Mouse (Mus musculus) monocyte, adult 5-6 weeks (primary cell): ENCODE data around the gene Nxt1. TPM values are rescaled to one million over a fixed set of nuclear protein-coding genes. Genes with fewer than 3 reads are reported as not detected.

Source experiments
- ATAC-seq: fragments of 153-309, 156-312 bp; replicated peaks from 2 replicates; pipeline ENCODE4 v1.8.0; 2017; ENCODE audit warnings: mild to moderate bottlenecking; ENCODE audit not compliant: low TSS enrichment, insufficient number of reproducible peaks, severe bottlenecking, poor library complexity, low FRiP score
- total RNA-seq: library from RNA; stranded (forward); fragments of 200-1000, 200-491, 200-594 nt; gene quantifications from 3 replicates; pipeline ENCODE4 v1.2.3, GENCODE M21; 2017

Nxt1 gene
- total RNA-seq, result 17.6 to 24.0 TPM (median 23.1 TPM) in 3 replicates

DNA sequence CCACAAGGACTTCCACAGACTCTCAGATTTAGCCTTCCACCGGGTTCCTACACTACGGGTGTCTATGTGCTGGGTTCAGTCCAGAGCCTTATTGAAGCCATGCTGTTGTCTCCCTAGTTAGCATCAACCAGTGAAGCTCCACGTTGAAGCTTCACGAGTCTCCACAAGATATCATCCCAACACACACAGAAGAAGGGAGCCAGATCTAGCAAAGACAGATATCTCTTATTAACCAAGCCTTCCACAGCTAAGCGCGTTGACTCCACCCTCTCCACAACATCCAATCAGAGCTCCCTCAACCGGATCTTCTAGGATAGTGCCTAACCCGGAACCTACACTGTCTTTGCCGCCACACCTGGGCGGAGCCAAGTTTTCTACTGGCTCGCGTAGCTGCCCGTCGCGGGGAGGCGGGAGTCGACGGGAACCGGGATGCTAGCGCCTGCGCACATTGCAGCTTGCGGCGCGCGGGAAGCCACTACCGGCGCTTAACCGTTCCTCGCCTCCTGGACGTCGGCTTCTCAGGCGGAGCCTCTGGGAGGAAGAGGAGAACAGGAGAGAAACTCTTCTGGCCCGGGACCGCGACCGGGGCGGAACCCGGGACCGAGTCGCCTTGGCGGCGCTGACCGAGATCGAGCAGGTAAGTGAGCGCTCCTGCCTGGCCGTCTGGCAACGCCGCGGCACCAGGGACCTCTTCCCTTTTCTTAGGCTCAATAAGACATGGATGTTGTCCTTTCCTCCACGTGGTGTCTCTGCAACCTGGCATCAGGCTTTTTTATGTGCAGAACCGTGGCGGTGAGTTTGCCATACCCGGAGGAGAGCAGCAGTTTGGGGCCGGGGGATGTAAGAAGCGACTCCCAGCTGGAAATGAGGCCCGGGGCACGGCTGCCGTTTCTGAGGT lies at the start of gene Nxt1:
TSS of gene Nxt1 (plus strand) at position 403 of the 898 bp plus-strand sequence.
- ATAC-seq, result peak; percentile 97

DNA sequence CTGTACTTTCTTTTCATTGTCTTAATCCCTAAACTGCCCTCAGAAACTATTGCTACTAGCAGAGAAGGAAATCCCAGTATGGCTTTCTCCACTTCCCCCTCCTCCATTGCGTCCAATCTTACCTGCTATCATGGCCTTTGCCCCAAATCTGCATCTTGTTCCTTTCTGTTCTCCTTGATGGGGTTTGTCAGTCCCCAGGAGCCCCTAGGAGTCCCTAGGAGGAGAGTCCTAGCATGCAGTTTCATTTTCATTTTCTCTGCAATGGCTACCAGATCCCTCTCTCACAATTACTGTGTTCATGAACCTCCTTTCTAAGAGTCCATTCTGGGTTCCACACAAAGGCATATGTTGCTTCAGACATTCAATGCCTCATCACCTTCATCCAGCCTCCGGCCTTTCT lies 49.3 kb upstream of the Nxt1 start:
- no peak for ATAC-seq

DNA sequence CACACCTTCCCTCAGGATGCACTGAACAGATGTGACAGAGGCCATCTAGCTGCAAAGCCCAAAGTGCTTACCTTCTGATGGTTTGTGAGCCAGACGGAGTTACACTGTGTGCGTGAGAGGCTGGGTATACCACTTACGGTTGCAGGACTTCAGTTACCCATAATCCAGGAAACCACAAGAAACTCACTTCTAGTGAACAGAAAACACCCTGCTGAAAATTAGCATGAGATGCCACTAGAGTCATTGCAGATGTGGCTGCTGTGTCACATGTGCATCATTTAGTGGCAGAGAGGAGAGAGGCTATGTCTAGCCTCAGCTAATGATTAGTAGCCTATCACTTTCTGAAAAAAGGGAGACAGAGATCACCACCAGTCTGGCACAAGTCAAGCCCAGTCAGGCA lies 47.9 kb upstream of the Nxt1 start:
- no peak for ATAC-seq

DNA sequence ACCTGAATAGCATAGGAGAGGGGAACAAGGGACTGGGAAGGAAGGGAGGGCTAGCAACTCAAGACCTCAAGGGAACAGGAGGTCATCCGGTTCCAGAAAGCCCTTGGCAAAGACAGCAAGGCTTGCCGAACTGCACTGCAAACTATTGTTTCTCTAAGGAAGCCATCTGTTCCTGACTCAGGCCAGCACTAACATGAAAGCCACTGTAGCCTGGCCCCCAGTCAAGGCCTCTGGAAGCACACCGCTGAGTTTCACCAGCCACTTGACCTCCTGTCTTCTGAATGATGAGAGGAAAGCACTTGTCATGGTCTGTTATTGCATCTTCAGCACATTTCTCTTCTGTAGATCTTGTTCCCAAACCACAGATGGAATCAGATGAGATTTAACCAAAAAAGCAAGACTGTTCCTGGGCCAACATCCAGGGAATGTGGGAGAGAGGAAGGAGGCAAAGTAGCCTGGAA lies 45.4 kb upstream of the Nxt1 start:
- no peak for ATAC-seq

DNA sequence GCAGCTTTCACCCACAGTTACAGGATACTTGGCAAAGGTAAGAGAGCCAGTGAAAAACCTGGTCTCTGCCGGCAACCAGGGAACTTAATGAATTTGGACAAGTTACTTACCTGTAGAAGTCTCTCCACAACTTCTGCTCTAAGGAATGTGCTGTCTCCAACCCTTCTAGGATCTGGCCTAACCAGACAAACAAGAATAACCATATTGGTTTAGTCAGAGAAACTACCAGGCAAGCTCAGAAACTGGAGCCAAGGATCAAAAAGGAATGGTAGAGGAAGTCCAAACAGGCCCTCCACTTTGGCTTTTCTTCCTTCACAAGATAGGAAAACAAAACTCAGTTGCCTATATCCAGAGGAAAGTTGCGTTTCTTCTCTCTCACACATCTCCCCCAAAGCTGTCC lies 41.4 kb upstream of the Nxt1 start:
- no peak for ATAC-seq

DNA sequence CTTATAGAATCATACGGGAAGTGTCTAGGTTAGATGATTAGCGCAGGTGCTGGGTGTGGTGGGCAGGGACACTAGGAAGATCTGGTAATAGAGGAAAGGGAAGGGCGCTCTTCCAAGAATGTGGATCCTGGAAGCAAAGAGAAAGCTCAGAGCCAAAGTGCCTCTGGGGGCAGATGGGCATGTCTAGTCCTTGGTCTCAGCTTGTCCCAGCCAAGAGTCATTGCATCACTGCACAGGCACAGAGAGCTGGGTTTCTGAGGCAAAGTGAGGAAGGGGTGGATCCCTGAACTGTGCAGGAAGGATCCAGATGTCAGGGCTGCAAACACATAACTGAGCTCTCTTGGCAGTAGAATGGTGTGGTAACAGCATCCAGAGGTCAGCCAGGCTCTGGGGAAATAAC lies 40.8 kb upstream of the Nxt1 start:
- no peak for ATAC-seq

DNA sequence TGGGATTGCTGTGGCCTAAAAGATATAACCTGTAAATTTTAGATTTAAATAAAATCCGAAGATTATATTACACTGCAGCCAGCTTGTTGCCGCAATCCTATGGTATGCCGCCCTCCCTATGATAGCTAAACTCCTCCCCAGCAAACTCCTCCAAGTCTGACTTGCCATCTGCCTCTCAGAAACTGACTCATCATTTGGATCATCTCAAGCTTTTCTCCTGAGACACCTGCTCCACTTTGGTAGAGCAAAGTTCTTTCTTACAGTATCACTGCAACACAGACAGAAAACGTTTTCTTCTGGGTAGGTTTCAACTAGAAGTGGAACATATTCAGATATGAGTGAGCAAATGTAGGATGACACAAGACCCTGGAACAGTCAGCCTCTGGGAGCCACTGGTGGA lies 37.9 kb upstream of the Nxt1 start:
- ATAC-seq, result no peak

DNA sequence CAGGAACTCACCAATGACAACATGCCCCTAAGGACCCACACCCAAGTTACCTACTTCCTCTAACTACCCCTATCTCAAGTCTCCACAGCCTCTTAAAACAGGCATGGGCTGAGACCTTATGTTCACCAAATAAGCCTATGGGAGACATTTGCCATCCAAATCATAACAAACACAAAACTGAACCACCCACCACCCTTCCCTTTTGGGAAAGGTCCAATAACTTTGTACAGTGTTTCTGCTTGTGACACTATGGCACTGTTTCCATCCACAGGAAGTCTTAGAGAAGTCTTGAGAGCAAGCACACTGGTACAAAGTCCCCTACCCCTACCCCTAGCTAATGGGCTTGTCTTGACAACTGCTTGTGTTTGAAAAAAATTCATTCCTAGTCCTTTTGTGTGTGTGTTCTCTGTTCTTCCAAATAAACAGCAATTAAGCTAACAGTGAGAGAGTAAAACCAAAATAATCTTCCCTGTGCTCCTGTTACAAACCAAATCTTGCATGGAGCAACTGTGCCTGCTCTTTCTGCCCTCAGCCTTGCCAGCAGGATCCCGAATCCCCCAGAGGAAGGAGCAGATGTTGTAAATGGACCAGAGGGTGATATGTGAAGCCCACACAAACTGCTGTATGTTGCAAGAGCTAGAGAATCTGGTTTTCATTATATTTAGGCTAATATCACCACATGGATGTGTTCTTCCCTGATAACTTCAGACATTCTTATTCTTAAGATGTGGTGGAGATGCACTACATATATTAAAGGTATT lies 29.6 kb upstream of the Nxt1 start:
- no peak for ATAC-seq

DNA sequence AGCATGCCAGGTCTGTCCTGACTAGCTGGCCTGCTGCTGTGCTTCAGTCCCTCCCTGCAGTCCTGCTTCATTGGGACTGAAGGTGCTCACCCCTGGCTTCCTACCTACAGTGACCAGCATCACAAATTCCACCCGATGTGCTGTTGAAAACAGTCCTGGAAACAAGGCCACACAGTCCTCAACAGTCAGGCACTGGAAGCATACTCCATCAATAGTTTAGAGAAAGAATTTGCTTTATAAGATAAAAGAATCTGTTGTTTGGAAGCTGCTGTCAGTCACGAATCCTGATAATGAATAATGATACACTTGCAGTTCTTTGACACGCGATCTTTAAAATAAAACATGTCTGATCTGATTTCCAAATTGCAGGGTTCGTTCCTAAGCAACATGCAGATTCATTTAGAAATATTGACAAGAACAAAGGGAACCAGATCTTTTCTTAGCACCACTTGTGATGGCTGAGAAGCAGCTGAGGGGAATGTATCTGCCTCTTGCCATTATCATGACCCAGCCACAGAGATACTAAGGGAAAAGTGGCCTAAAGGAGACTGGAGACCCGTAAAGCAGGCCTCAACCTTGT lies 27.9 kb upstream of the Nxt1 start:
- no peak for ATAC-seq

DNA sequence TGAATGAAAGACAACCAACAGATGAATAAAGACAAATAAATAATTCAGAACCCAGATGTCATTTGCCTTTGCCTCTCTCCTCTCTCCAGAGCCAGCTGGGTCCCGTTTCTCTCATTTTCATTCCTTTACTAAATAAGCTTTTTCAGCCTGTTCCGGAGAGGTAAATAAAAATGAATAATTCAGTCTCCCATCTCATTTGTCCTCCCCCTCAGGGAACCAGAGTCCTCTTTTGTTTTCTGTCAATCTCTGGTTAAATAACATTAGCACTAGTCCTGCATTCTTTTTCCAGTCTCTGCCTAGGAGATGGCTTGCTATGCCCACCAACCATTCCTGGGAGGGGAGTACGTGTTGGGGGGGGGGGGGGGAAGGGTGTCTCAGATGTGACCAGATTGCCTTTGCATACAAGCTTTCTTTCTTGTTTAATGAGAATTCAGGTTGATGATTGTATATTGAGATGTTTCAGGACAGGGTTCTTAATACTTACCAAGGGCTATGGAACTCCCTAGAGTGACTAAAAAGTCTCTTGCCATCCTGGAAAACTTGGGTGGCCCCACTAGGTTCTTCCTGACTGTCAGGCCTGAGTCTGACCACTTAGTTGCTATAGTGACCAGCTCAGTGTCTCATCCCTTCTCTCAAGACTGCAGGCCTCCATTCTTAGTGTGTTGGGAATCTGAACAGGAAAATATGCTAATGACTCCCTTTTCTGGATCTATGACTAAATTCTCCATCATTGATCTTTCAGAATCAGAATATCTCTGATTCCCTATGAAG lies 21.6 kb upstream of the Nxt1 start:
- ATAC-seq, result no peak

DNA sequence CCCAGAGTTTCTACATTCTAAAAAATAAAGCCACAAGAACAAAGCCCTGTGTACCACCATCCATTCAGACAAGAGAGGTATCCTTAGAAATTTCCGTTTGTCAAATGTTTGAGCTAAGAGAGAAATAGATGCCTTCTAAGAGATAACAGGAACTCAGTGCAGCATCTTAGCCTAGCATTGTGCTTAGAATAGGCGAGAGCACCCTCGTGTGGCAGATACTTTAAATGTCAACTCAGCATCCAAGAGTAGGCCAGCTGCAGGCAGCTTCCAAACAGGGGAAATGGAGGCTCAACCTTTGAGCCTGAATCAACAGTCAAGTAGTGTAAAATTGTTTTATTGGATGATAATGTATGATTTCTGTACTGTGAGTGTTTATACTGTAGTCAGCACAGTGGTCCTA lies 17.4 kb upstream of the Nxt1 start:
- ATAC-seq, result peak; percentile 93

DNA sequence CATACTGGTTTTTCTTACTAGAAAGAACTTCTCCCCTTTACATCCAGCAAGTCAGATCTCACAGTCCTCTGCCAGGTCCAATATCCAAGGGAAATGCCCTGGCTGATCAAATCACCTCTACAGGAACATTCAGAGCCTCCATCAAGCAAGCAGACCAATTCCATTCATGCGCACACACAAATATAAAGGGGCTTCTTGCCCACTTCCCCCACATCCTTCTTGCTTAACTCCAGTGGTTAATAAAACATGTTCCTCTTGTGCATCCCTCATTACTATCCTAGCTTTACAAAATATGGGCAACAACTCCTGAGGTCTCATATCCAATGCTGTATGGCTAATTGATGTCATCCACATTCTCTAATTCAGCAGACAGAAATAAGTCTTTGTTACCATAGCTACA lies 8.9 kb upstream of the Nxt1 start:
- no peak for ATAC-seq

DNA sequence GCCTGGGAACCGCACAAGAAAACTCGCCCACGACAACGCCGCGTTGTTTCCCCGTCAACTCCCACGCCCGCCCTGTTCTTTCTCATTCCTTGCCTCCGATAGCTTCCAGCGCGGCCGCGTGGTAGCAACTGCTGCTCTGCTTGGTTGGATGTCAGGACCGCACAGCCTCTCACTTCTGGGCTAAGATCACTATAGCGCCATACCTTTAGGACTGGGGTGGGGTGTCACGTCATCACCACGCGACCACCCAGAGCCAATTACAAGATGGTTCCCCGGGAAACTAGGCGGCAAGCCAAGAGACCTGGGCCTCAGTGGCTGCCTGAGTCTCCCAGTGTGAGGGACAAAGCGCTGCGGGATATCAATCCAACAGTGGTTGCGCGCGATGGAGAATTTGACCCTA lies 5.4 kb downstream of the Nxt1 start:
- ATAC-seq, result no peak

DNA sequence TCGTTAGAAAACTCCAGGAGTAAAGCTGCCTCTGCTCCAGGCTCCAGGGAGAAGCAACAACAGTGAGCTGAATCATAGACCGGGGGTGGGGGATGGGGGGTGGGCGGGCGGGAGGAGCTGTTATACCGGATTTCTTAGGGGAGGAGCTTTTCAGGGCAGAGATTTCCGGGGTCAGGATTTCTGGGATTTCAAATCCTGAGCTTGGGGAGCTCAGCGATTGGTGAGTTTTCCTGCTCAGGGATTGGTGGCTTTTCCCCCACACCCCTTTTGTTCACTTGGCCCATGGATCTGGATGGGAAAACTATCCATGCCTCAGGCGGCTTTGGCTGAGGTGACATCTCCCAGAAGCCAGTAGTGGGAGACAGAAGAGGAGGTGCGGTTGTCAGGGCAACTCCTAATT lies 6.9 kb downstream of the Nxt1 start:
- no peak for ATAC-seq

DNA sequence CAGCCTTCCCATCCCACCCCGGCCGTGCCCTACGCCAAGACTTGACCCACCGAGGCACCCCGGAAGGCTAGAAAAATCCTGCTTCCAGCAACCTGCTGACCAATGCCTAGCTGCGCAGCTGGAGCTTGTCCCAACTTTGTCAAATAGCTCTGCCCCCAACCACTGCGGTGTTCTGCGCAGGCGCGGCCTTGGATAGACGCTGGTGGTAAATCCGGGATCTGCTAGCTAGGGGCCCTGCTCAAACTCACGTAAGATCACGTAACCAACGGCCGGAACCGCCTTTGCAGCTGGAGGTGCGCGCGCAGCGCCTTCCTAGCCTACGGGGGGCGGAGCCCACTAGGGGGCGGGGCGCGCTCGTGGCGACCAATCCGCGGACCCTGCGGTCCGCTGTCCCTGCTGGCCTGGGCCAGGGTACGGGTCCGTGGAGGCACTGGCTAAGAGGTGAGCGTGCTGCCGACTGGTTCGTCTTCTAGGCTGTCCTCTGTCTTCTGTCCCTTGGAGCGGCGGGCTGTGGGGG lies 8.4 kb downstream of the Nxt1 start, which contains the start of gene Gzf1:
TSS of gene Gzf1 (plus strand) at position 249 of the 517 bp plus-strand sequence.
- ATAC-seq, result peak; percentile 85

DNA sequence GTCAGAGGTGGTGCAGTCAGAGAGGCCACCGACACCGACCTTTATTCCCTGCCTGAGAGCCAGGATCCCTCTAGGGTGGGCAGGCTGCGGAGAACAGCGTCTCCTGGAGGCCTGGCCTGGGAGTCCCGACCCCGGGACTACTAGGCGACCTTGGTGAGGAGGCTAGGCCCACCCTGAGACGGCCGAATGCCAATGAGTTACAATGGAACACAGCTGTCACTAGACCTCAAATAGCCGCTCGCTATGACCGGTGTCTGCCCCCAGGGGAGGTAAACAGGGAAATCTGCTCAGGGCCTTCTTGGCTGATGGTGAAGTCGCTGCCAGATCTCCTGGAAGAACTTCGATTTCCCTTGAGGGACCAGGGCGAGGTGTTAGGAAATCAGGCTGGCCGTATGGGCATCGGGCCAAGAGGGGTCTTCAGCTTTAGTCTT lies 9.1 kb downstream of the Nxt1 start:
- ATAC-seq, result peak; percentile 6; the same call in 1 of the 2 replicates

DNA sequence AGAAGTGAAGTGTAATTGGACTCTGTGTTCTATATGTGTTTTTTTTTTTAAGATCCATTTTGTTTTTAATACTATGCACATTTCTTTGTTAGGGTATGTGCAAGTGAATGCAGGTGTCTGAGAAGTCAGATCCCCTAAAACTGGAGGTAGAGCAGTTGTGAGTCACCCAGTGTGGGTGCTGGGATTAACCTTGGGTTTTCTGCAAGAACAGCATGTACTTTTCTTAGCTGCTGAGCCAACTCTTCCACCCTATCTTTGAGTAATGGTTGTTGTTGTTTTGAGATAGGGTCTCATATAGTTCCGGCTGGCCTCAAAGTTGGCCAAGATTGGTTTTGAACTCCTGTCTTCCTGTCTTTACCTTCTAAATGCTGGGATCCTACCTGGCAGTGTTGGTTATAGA lies 10.6 kb downstream of the Nxt1 start:
- ATAC-seq, result no peak

DNA sequence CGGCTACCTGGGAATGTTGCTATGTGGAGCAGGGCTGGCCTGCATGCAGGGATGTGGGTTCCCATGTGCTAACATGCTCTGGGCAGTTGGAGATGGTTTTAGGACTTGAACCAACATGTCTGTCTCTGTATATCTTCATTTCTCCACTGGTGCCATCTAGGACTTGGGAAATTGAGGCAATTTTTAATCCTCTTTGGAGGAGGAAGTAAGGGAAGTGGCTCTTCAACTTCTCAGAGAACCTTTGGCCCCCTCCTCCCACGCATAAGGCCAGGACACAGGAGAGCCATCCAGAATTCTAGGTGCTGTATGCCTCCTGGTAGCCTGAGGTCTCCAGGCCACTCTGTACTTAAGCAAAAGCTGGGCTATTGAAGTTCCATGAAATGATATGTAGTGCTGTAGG lies 12.6 kb downstream of the Nxt1 start:
- no peak for ATAC-seq
